21 mouse cellular contexts compared by ENCODE assay signal in genomic region chr2:134645752-134646151, GRCm38 (mm10). TPM values are rescaled to one million over a fixed set of nuclear protein-coding genes. Genes with fewer than 3 reads are reported as not detected.
A peak's percentile ranks its signal among the peaks of the same experiment; 100 is the strongest.
DNase-seq lines count a peak whose midpoint lies in the region; ATAC-seq and TF ChIP-seq lines count a peak whose summit lies in the region.
"Had no signal": no experiment of that assay in that cellular context is flagged by ENCODE, and none has a peak within 500 bp of the region (broad histone marks: within the 10 kb centered on the region; RNA-seq: fewer than 3 reads in every experiment).

No protein-coding gene starts in this region.

- H3K4me2 ChIP-seq in hindbrain, embryonic 12.5 days (replicated peaks): no peak overlapping the region
- no peak overlapping the region for H3K4me2 ChIP-seq in neural tube, embryonic 13.5 days
- H3K4me2 ChIP-seq in hindbrain, postnatal 0 days (ENCODE audit: low read depth, low read length): no peak overlapping the region
- no peak overlapping the region for H3K4me2 ChIP-seq in intestine, postnatal 0 days (replicated peaks; ENCODE audit: low read depth)
- H3K4me2 ChIP-seq: liver, embryonic 11.5 days; lung, embryonic 15.5 days; midbrain, embryonic 12.5 days had no signal

- no peak overlapping the region for H3K4me3 ChIP-seq in hindbrain, embryonic 10.5 days
- no peak overlapping the region for H3K4me3 ChIP-seq in hindbrain, embryonic 12.5 days
- no peak overlapping the region for H3K4me3 ChIP-seq in neural tube, embryonic 13.5 days
- H3K4me3 ChIP-seq in hindbrain, postnatal 0 days (ENCODE audit: low read length): no peak overlapping the region
- H3K4me3 ChIP-seq in intestine, postnatal 0 days (ENCODE audit: low read depth, low read length): no peak overlapping the region
- H3K4me3 ChIP-seq: lung, embryonic 15.5 days; midbrain, embryonic 12.5 days had no signal

- 73% methylated on average over 3 of the region's 3 CpGs for WGBS in hindbrain, embryonic 10.5 days
- 70% methylated on average over 3 of the region's 3 CpGs for WGBS in hindbrain, embryonic 12.5 days
- WGBS in neural tube, embryonic 13.5 days: 81% methylated on average over 3 of the region's 3 CpGs
- 75% methylated on average over 3 of the region's 3 CpGs for WGBS in hindbrain, postnatal 0 days
- WGBS in intestine, postnatal 0 days: 64% methylated on average over 3 of the region's 3 CpGs

- H3K36me3 ChIP-seq in hindbrain, embryonic 10.5 days: no peaks in the 10 kb centered on the region
- H3K36me3 ChIP-seq in hindbrain, embryonic 12.5 days: no peaks in the 10 kb centered on the region
- H3K36me3 ChIP-seq in neural tube, embryonic 13.5 days: no peaks in the 10 kb centered on the region
- H3K36me3 ChIP-seq in hindbrain, postnatal 0 days (ENCODE audit: insufficient read depth, low read length): no peaks in the 10 kb centered on the region
- H3K36me3 ChIP-seq in intestine, postnatal 0 days (ENCODE audit: control insufficient read depth, insufficient read depth): no peaks in the 10 kb centered on the region
- H3K36me3 ChIP-seq: lung, embryonic 15.5 days; midbrain, embryonic 12.5 days had no signal

- H3K9ac ChIP-seq in hindbrain, embryonic 12.5 days: no peak overlapping the region
- no peak overlapping the region for H3K9ac ChIP-seq in neural tube, embryonic 13.5 days
- no peak overlapping the region for H3K9ac ChIP-seq in hindbrain, postnatal 0 days (replicated peaks; ENCODE audit: low read length)
- H3K9ac ChIP-seq in intestine, postnatal 0 days (ENCODE audit: low read depth, low read length): no peak overlapping the region
- H3K9ac ChIP-seq: lung, embryonic 15.5 days had no signal

- TF ChIP-seq CTCF in hindbrain, postnatal 0 days (IDR thresholded peaks at IDR 0.05; ENCODE audit: low read depth): no peak
- TF ChIP-seq CTCF in intestine, postnatal 0 days (IDR thresholded peaks at IDR 0.05; ENCODE audit: low read depth): no peak

- H3K27ac ChIP-seq in hindbrain, embryonic 10.5 days: 0 out of 2 replicates have a peak overlapping the region, but pooled peaks have one; percentile 98
- H3K27ac ChIP-seq in hindbrain, embryonic 12.5 days: no peak overlapping the region
- H3K27ac ChIP-seq in neural tube, embryonic 13.5 days (replicated peaks): peak overlapping the region; percentile 99
- peak overlapping the region; percentile 100 for H3K27ac ChIP-seq in hindbrain, postnatal 0 days
- H3K27ac ChIP-seq in intestine, postnatal 0 days (ENCODE audit: low read depth, low read length): no peak overlapping the region
- H3K27ac ChIP-seq: lung, embryonic 15.5 days had no signal

- H3K27me3 ChIP-seq in hindbrain, embryonic 10.5 days (ENCODE audit: insufficient read depth, poor library complexity, severe bottlenecking): no peaks in the 10 kb centered on the region
- H3K27me3 ChIP-seq in hindbrain, embryonic 12.5 days: no peaks in the 10 kb centered on the region
- H3K27me3 ChIP-seq in neural tube, embryonic 13.5 days: no peaks in the 10 kb centered on the region
- H3K27me3 ChIP-seq in hindbrain, postnatal 0 days (ENCODE audit: insufficient read depth, low read length): no peaks in the 10 kb centered on the region
- no peaks in the 10 kb centered on the region for H3K27me3 ChIP-seq in intestine, postnatal 0 days (replicated peaks; ENCODE audit: control insufficient read depth, insufficient read depth, low read length)
- H3K27me3 ChIP-seq: lung, embryonic 15.5 days; midbrain, embryonic 12.5 days had no signal

- no peak for DNase-seq in hindbrain, embryonic 10.5 days (ENCODE audit: low spot score)
- no peak for DNase-seq in neural tube, embryonic 10.5 days (ENCODE audit: extremely low spot score, low spot score)
- no peak for DNase-seq in hindbrain, postnatal 0 days (ENCODE audit: low spot score)
- no peak for DNase-seq in adrenal gland, postnatal 14 days
- DNase-seq: adrenal gland, postnatal 10 days; cerebellum, adult 11 months; gastrocnemius, postnatal 25 days; kidney, adult 8-10 months; kidney, postnatal 14 days; lung, postnatal 4 days; right cerebral cortex, postnatal 14 days; spleen, adult 18-20 months; thymus, adult 18-20 months; thymus, postnatal 4 days had no signal

- no peak for ATAC-seq in hindbrain, embryonic 12.5 days (ENCODE audit: low FRiP score)
- no peak for ATAC-seq in neural tube, embryonic 13.5 days (ENCODE audit: low read depth)
- ATAC-seq in hindbrain, postnatal 0 days: no peak
- ATAC-seq in intestine, postnatal 0 days: no peak
- ATAC-seq: activated CD4-positive, CD25-positive, alpha-beta regulatory T cell, adult 4 months had no signal

- H3K9me3 ChIP-seq in hindbrain, embryonic 10.5 days: no peaks in the 10 kb centered on the region
- no peaks in the 10 kb centered on the region for H3K9me3 ChIP-seq in hindbrain, embryonic 12.5 days (replicated peaks)
- H3K9me3 ChIP-seq in neural tube, embryonic 13.5 days: no peaks in the 10 kb centered on the region
- H3K9me3 ChIP-seq in hindbrain, postnatal 0 days (ENCODE audit: low read length): no peaks in the 10 kb centered on the region
- no peaks in the 10 kb centered on the region for H3K9me3 ChIP-seq in intestine, postnatal 0 days (ENCODE audit: control insufficient read depth)
- H3K9me3 ChIP-seq: lung, embryonic 15.5 days; midbrain, embryonic 12.5 days had no signal

- peaks cover 29% of the 10 kb centered on the region for H3K4me1 ChIP-seq in hindbrain, embryonic 10.5 days (replicated peaks)
- H3K4me1 ChIP-seq in hindbrain, embryonic 12.5 days: peaks cover 24% of the 10 kb centered on the region
- H3K4me1 ChIP-seq in neural tube, embryonic 13.5 days (replicated peaks): peaks cover 38% of the 10 kb centered on the region
- H3K4me1 ChIP-seq in hindbrain, postnatal 0 days (ENCODE audit: insufficient read depth, low read length): peaks cover 4% of the 10 kb centered on the region
- no peaks in the 10 kb centered on the region for H3K4me1 ChIP-seq in intestine, postnatal 0 days (replicated peaks; ENCODE audit: control insufficient read depth, insufficient read depth, low read length)

RNA-seq across cellular contexts. Expression of gene Tmx4, which starts 1.8 kb away (rescaled TPM):
- polyA plus RNA-seq in hindbrain, embryonic 10.5 days (2016; fragmentation: Nextera tagmentation; extraction: Ambion mirVana): 22.5 and 31.5 TPM in 2 replicates
- polyA plus RNA-seq in hindbrain, embryonic 12.5 days (2016; fragmentation: Nextera tagmentation; extraction: Ambion mirVana): 74.0 and 80.3 TPM in 2 replicates
- 65.2 and 75.7 TPM in 2 replicates for polyA plus RNA-seq in neural tube, embryonic 13.5 days (2015; fragmentation: Nextera tagmentation; extraction: Ambion mirVana)
- total RNA-seq in hindbrain, postnatal 0 days (2014; rRNA removed): 116 and 123 TPM in 2 replicates
- polyA plus RNA-seq in hindbrain, postnatal 0 days (2015; fragmentation: Nextera tagmentation; extraction: Ambion mirVana): 77.4 and 81.3 TPM in 2 replicates
- polyA plus RNA-seq in intestine, postnatal 0 days (2015; fragmentation: Nextera tagmentation; extraction: Ambion mirVana): 6.3 and 6.6 TPM in 2 replicates
- total RNA-seq in adrenal gland, postnatal 14 days (2021): 31.0 and 31.2 TPM in 2 replicates

Comparison
In these comparisons a context has a peak if more than half of its experiments do, and no peak if none do; other contexts are left out.
1. H3K27ac ChIP-seq: peak in hindbrain, embryonic 10.5 days (single experiment), neural tube, embryonic 13.5 days (single experiment) and hindbrain, postnatal 0 days (single experiment); none in hindbrain, embryonic 12.5 days (single experiment) and intestine, postnatal 0 days (single experiment).